Mouse (Mus musculus): ENCODE data around the gene Gtf2e1. TPM values are rescaled to one million over a fixed set of nuclear protein-coding genes. Genes with fewer than 3 reads are reported as not detected.

Gtf2e1 gene
- polyA plus RNA-seq, 1 experiment from 2014 or later = 11.5 TPM

DNA sequence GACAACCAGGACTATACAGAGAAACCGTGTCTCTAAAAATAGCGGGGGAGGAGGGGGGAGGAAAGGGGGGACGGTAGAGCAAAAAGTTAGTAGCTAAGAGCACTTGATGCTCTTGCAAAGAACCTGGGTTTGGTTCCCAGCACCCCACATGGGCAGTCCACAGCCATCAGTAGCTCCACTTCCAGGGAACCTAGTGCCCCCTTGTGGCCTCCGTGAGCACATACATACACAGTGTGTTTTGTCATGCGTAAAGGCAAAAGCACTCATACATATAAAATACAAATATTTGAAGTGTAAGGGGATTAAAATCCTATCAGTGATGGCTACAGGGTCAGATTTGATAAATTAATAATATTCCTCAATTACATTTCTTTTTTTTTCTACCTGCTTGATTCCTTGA, 33.5 kb upstream of the Gtf2e1 start:
- no peak overlapping the region for H3K27ac ChIP-seq
- H3K4me2 ChIP-seq = no peak overlapping the region
- H3K36me3 ChIP-seq = peaks cover 24% of the 10 kb centered on the region
- no peaks in the 10 kb centered on the region; the same call in 1 of the 2 replicates for H3K9me3 ChIP-seq (replicated peaks)
- H3K9ac ChIP-seq = no peak overlapping the region
- ATAC-seq (ENCODE audit: low read depth) (no peak), DNase-seq (no peak)
- H3K4me3 ChIP-seq (replicated peaks) = no peak overlapping the region
- H3K4me1 ChIP-seq (replicated peaks) = no peaks in the 10 kb centered on the region
- H3K27me3 ChIP-seq = no peaks in the 10 kb centered on the region
- WGBS (ENCODE audit: insufficient replicate concordance) = 87% methylated on average over 5 of the region's 5 CpGs

DNA sequence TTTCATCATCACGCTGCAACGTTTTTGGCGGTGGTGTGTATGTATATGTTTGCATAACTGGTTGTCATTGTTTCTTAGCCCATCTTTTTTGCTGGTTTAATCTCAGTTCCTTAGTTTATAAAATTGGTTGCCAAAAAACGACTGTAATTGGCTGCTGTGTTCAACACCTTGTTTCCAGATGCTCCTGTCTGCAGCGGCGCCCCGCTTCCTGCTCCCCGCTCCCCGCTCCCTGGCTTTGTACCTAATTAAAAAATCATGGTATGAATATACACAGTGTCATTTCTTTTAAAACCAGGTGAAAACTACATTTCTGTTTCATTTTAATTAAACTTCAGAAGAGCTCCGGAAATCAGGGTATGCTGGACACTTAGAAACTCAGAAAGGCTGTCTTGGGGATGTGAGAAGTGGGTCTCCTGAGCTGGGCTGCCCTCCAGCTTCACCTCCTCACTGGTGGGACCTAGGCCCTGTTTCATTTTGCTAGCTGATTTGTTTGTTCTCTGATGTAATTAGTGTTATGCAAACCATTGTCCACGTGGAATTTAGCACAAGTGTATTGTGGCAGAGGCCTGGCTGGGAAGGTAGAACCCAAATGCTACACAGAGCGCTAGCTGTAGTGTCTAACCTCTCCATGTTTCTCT, 32.6 kb upstream of the Gtf2e1 start:
- 85% methylated on average over 12 of the region's 12 CpGs for WGBS (ENCODE audit: insufficient replicate concordance)
- peaks cover 24% of the 10 kb centered on the region for H3K36me3 ChIP-seq
- no peak overlapping the region for H3K4me2 ChIP-seq
- no peaks in the 10 kb centered on the region; the same call in 1 of the 2 replicates for H3K9me3 ChIP-seq (replicated peaks)
- H3K27me3 ChIP-seq = no peaks in the 10 kb centered on the region
- H3K27ac ChIP-seq = no peak overlapping the region
- H3K9ac ChIP-seq = no peak overlapping the region
- DNase-seq = no peak
- ATAC-seq (ENCODE audit: low read depth) = no peak
- no peaks in the 10 kb centered on the region for H3K4me1 ChIP-seq (replicated peaks)
- no peak overlapping the region for H3K4me3 ChIP-seq (replicated peaks)

DNA sequence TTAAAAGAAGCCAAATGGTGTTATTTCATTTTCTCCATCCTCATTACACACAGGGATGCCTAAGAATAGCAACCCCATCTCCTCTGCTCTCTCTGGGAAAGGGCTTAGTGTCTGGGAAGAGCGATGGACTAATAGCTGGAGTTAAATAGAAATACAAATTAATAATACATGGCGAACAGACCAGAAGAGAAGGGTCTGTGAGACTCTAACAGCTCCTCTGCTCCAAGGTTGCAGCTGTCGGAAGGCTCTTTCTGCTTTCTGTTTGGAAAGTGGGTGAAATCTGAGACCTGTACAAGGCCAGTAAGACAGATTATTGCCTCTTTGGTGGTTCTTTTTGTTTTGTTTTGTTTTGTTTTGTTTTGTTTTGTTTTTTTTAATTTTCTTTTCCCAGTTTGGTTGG, 32.0 kb upstream of the Gtf2e1 start:
- H3K4me1 ChIP-seq (replicated peaks) = no peaks in the 10 kb centered on the region
- DNase-seq = no peak
- H3K36me3 ChIP-seq = peaks cover 24% of the 10 kb centered on the region
- no peaks in the 10 kb centered on the region; the same call in 1 of the 2 replicates for H3K9me3 ChIP-seq (replicated peaks)
- H3K4me3 ChIP-seq (replicated peaks) = no peak overlapping the region
- H3K27ac ChIP-seq = no peak overlapping the region
- no peak for ATAC-seq (ENCODE audit: low read depth)
- H3K4me2 ChIP-seq = no peak overlapping the region
- no peaks in the 10 kb centered on the region for H3K27me3 ChIP-seq
- H3K9ac ChIP-seq = no peak overlapping the region
- 78% methylated on average over 3 of the region's 3 CpGs for WGBS (ENCODE audit: insufficient replicate concordance)

DNA sequence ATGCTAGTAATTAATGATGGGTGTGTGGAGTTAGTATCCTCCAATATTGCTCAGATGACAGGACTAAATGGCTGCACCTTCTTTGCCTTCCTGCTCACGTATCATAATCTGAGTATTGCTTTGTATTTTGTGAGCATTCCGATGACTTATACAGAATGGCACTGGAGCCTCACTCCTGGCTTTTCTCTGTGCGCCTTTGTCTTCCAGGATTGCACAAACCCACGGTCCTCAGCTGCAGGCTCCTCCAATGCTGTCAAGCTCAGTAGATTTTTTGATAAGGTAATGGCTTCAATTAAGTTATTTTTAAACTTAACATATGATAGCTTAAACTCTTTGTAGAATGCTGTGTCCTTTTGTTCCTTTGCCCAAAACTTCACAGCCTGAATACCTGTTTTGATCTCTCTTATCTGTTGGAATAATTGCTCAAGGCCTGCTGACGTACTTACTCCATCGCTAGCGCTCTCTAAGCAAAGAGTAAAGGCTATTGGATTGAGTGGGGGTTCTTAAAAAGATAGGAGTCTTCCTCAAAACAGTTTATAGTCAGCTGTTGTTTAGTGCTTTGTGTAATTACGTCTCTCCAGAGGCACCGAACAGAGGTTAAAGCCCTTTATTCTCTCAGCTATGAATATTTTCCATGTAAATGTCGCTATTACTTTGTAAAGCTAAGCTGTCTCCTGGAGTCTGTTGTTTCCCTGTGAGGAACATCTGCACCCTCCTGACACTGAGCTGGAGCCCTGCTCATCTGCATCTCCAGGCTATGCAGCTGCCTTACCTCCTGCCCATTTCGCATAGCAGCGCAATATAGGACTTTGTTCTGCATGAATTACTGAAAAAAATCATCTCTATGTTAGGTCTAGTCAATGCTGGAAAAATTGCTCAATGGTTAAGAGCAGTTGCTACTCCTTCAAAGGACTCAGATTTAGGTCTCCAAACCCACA, 27.8 kb upstream of the Gtf2e1 start:
- no peaks in the 10 kb centered on the region for H3K27me3 ChIP-seq
- WGBS (ENCODE audit: insufficient replicate concordance) = 83% methylated on average over 12 of the region's 12 CpGs
- H3K27ac ChIP-seq = no peak overlapping the region
- no peak overlapping the region for H3K9ac ChIP-seq
- no peak for ATAC-seq (ENCODE audit: low read depth)
- H3K4me1 ChIP-seq (replicated peaks) = 0 out of 2 replicates have a peak, but pooled peaks cover 8% of the 10 kb centered on the region
- no peak for DNase-seq
- H3K4me3 ChIP-seq (replicated peaks) = no peak overlapping the region
- no peak overlapping the region for H3K4me2 ChIP-seq
- H3K9me3 ChIP-seq (replicated peaks) = no peaks in the 10 kb centered on the region
- peaks cover 22% of the 10 kb centered on the region for H3K36me3 ChIP-seq

DNA sequence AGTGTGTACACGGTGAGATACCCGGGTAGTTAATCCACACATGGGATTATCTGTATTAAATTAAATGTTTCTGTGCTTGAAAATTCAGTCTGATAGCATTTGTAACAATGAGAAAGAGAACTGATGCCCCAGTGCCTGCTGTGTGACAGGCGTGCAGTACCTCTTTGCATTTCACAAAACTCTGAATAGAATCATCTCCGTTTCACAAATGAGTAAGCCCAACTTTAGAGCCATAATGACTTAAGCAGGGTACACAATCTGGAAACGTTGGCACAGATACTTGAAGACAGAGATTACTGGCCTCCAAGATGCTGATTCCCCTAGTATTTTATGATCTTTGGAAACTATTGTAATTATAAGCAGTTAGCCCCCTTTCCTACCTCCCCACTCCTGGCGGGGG, 26.5 kb upstream of the Gtf2e1 start:
- 77% methylated on average over 6 of the region's 6 CpGs for WGBS (ENCODE audit: insufficient replicate concordance)
- Histone ChIP-seq H3K4me2 (no peak overlapping the region), H3K4me3 (replicated peaks) (no peak overlapping the region), H3K27me3 (no peaks in the 10 kb centered on the region), H3K9me3 (replicated peaks) (no peaks in the 10 kb centered on the region), H3K4me1 (replicated peaks) (0 out of 2 replicates have a peak, but pooled peaks cover 8% of the 10 kb centered on the region), H3K27ac (no peak overlapping the region), H3K36me3 (peaks cover 15% of the 10 kb centered on the region), H3K9ac (no peak overlapping the region)
- no peak for ATAC-seq (ENCODE audit: low read depth)
- no peak for DNase-seq

DNA sequence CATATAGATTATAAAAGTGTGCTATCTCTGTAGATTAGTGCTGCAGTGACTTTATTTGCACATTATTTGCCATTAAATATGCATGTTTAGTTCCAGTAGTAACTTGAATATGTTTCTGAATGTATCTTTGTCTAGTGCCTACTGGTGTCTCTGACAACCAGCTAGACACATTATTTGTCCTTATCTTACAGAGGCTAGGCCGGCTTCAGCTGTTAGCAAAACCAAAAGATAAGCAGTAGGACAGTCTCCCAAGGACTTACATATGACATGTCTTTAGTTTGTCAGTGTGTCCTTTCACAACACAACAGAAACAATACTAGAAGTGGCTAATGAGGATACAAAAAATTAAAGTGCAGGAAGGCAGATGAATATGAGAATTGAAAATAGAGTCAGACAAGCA, 25.5 kb upstream of the Gtf2e1 start:
- Histone ChIP-seq H3K36me3 (peaks cover 9% of the 10 kb centered on the region), H3K9ac (no peak overlapping the region), H3K4me2 (no peak overlapping the region), H3K27ac (no peak overlapping the region), H3K4me3 (replicated peaks) (no peak overlapping the region), H3K9me3 (replicated peaks) (no peaks in the 10 kb centered on the region), H3K4me1 (replicated peaks) (0 out of 2 replicates have a peak, but pooled peaks cover 8% of the 10 kb centered on the region), H3K27me3 (no peaks in the 10 kb centered on the region)
- ATAC-seq (ENCODE audit: low read depth) = peak; percentile 73
- DNase-seq = no peak
- WGBS (ENCODE audit: insufficient replicate concordance) = 14% methylated on average over 1 of the region's 1 CpGs

DNA sequence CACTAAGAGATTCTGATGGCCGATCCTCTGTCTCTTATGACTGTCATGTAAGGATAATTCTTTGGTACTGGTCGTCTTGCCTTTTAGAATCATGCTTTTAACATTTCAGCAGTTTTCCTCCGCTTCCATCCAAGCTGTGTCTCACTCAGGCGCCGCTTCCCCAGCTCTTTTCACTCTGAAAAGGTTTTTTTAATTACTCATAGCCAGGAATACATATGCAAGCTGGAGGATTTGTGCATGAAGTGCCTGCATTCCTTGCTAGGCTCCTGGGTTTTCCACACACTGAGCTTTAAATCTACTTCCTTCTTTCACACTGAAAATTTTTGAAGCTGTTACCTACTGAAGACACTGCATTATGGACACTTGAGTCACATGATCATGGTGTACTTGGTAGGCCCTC, 23.4 kb upstream of the Gtf2e1 start:
- Histone ChIP-seq H3K9ac (no peak overlapping the region), H3K4me2 (no peak overlapping the region), H3K27ac (no peak overlapping the region), H3K4me1 (replicated peaks) (0 out of 2 replicates have a peak, but pooled peaks cover 8% of the 10 kb centered on the region), H3K36me3 (peaks cover 10% of the 10 kb centered on the region), H3K4me3 (replicated peaks) (no peak overlapping the region), H3K9me3 (replicated peaks) (no peaks in the 10 kb centered on the region), H3K27me3 (no peaks in the 10 kb centered on the region)
- DNase-seq (no peak), ATAC-seq (ENCODE audit: low read depth) (no peak)
- 76% methylated on average over 5 of the region's 5 CpGs for WGBS (ENCODE audit: insufficient replicate concordance)

DNA sequence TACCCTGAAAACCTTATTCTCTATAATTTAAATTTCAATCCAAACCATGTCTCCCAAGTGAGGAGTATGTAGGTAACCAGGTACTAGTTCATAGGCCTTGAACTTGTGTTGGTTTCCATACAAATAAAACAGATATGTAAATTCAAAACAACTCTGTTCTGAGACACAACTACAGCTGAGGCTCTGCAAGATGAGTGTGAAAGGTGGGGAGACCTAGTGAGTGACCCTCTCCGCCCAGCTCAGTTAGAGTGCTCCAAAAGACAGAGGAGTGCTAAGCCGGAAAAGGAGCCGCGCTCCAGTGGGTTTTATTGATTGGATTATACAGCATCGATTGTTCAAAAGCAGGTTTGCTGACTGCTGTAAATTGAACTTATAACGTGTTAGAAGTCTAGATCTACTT, 22.8 kb upstream of the Gtf2e1 start:
- Histone ChIP-seq H3K27ac (no peak overlapping the region), H3K9me3 (replicated peaks) (no peaks in the 10 kb centered on the region), H3K4me3 (replicated peaks) (no peak overlapping the region), H3K4me1 (replicated peaks) (0 out of 2 replicates have a peak, but pooled peaks cover 8% of the 10 kb centered on the region), H3K36me3 (peaks cover 15% of the 10 kb centered on the region), H3K4me2 (no peak overlapping the region), H3K9ac (no peak overlapping the region), H3K27me3 (no peaks in the 10 kb centered on the region)
- DNase-seq (no peak), ATAC-seq (ENCODE audit: low read depth) (no peak)
- 76% methylated on average over 6 of the region's 6 CpGs for WGBS (ENCODE audit: insufficient replicate concordance)

DNA sequence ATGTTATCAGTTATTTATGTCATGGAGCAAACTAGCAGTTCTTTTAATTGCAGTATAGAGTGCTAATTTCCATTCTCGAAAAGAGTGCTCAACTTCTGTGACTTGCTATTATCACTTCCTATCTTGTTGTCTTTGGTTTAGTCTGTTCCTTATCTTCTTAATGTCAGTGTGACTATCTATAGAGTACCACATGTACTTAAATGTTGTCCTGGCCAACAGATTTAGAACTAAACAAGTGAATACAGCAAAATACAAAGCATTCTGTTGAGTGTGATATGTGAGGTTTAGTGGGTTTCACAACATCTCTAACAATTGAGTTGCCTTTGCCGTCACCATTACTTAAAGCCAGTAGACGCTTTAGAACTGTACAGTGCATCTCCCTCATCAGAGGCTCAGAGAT, 13.2 kb upstream of the Gtf2e1 start:
- Histone ChIP-seq H3K27ac (no peak overlapping the region), H3K9ac (no peak overlapping the region), H3K36me3 (peaks cover 16% of the 10 kb centered on the region), H3K27me3 (no peaks in the 10 kb centered on the region), H3K4me1 (replicated peaks) (peaks cover 3% of the 10 kb centered on the region; the same call in 1 of the 2 replicates), H3K4me3 (replicated peaks) (no peak overlapping the region), H3K9me3 (replicated peaks) (no peaks in the 10 kb centered on the region), H3K4me2 (no peak overlapping the region)
- WGBS (ENCODE audit: insufficient replicate concordance) = 50% methylated on average over 3 of the region's 3 CpGs
- DNase-seq = no peak
- ATAC-seq (ENCODE audit: low read depth) = no peak

DNA sequence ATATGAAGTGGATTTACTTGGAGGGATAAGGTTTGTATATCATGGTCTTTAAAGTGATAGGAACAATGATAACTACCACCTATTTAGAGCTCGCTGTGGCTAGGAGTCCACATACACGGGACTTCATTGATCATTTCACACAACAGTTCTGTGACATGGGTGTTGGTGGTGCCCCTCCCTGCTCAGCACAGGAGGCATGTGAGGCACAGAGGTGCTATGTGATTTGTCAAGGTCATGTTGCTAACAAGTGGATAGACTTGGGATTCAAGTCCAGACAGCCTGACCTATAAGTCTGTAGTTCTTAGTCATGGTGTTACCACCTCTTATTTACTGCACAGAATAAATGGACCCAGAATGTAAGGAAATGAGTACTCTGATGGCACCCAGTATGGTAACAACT, 11.4 kb upstream of the Gtf2e1 start:
- DNase-seq = no peak
- Histone ChIP-seq H3K4me2 (no peak overlapping the region), H3K4me3 (replicated peaks) (no peak overlapping the region), H3K27me3 (no peaks in the 10 kb centered on the region), H3K9me3 (replicated peaks) (no peaks in the 10 kb centered on the region), H3K36me3 (0 out of 2 replicates have a peak, but pooled peaks cover 2% of the 10 kb centered on the region), H3K27ac (no peak overlapping the region), H3K9ac (no peak overlapping the region), H3K4me1 (replicated peaks) (peaks cover 3% of the 10 kb centered on the region; the same call in 1 of the 2 replicates)
- ATAC-seq (ENCODE audit: low read depth) = no peak
- WGBS (ENCODE audit: insufficient replicate concordance) = 75% methylated on average over 2 of the region's 2 CpGs

DNA sequence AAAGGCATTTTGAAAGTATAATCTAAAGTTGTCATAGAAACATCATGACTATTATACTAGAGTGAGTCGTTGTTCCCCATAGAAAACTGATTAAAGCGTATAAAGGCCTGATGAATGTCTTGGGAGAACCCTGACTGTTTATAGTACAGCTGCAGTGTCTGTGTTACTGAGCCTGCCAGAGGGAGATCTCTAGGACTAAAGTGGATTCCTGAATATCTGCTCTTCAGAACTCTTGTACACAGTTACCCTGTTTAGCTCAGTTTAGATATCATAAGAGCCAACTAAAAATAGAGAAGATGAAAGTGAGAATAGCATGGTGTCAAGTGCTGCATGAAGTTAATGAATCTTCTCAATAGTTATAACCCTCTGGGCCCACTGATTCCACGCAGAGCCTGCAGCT, 10.7 kb upstream of the Gtf2e1 start:
- Histone ChIP-seq H3K27ac (no peak overlapping the region), H3K36me3 (0 out of 2 replicates have a peak, but pooled peaks cover 2% of the 10 kb centered on the region), H3K4me1 (replicated peaks) (peaks cover 3% of the 10 kb centered on the region; the same call in 1 of the 2 replicates), H3K9ac (no peak overlapping the region), H3K27me3 (no peaks in the 10 kb centered on the region), H3K4me3 (replicated peaks) (no peak overlapping the region), H3K4me2 (no peak overlapping the region), H3K9me3 (replicated peaks) (no peaks in the 10 kb centered on the region)
- WGBS (ENCODE audit: insufficient replicate concordance) = 84% methylated on average over 3 of the region's 3 CpGs
- no peak for ATAC-seq (ENCODE audit: low read depth)
- DNase-seq = no peak

All from liver, embryonic 13.5 days (tissue).